Mouse (Mus musculus): ENCODE results near the gene Apoa5.
A peak's percentile ranks its signal among the peaks of the same experiment; 100 is the strongest.

The Apoa5 gene

DNA sequence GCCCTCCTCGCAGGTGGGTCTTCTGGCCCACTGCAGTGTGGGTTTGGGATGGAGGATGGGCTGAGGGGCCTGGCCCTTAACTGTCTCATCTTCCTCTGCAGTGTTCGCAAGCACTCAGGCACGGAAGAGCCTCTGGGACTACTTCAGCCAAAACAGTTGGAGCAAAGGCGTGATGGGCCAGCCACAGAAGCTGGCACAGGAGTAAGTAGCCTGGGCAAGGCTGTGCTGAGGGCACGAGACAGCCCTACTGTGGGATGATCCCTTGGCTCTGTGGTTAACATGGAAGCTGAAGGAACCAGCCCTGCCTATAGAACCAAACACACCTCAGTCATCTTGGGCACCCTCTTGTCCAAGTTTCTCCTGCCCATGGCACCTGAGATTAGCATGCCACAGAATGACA, 692 bp downstream of the Apoa5 start:
- DNase-seq, result no peak

DNA sequence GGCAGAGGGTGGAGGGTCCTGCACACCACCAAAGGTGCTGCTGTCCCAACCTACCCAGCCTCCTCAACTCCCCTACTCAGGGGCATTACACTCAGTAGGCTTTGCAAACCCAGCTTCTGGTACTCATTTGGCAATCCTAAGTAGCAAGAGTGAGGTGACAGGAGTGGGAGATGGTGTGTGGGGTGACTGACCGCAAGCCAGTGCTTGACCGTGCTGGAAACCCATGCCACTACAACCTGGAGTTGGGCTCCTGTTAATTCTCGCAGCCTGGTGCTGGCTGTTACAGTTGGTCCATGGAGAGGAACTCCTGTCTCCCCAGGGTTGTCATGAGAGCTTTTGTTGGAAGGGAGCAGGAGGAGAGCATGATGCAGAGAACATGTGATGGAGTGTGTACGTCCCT, 2.3 kb downstream of the Apoa5 start:
- DNase-seq, result no peak

DNA sequence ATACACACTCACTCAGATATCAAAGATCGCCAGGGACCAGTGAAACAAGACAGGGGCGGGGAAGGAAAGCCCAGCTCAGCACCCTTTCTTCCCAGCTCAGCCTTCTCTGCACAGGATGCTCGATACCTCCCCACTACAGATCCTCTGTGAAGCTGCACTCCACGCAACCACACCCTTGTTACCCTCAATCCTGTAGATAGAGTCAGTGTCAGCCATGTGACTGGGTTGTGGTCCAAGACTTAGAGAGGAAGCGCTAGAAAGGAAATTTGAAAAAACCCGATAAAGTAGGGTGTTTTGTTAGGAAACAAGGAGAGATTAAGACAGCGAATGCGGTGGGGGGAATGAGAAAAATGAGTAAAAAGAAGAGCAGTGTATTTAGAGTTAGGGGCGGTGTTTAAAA, 3.6 kb downstream of the Apoa5 start:
- no peak for DNase-seq

DNA sequence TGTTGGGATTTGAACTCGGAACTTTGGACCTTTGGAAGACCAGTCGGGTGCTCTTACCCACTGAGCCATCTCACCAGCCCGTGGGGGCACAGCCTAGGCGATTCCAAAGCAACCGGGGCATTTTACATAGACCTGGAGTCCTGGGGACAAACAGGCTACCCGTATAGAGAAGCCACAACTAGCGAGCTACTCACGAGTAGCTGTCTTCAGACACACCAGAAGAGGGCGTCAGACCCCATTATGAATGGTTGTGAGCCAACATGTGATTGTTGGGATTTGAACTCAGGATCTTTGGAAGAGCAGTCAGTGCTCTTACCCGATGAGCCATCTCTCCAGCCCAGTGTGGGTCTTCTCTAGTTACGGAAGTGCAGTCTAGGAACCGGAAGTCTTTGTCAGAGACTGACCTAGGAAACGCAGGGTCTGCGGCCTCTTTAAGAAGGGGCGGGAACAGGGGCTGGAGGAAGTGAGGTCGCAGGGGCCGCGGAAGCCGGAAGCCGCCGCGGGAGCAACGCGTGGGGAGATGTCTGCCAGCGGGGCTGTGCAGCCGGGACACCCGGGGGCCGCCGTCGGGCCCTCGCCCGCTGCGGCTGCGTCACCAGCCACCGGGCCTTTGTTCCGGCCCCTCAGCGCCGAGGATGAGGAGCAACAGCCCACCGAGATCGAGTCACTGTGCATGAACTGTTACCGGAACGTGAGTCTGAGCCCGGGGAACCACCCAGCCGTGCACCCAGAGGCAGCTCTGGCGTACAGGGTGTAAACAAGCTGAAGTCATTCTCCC, 4.4 kb downstream of the Apoa5 start, which contains the start of gene Zpr1:
TSS of gene Zpr1 (plus strand) at position 388 of the 778 bp plus-strand sequence.
- DNase-seq, result peak; percentile 90 to 93

DNA sequence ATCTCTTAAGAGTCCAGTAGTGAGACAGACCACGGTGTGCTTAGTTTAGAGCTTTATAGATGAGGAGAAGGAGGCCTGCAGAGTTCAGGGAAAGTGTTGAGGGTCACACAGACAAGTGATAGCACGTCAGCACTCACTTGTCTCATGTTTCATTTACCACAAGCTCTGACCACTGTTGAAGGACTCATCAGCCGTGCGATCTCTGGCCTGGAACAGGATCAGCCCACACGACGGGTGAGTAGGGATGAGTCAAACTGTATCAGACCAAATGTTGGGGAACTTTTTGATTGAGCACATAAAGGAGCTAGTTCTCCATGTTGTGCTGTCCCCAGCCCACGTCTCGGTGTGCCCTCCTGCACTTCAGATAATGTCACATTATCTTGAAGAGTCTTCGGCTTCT, 6.1 kb downstream of the Apoa5 start:
- DNase-seq, result no peak

DNA sequence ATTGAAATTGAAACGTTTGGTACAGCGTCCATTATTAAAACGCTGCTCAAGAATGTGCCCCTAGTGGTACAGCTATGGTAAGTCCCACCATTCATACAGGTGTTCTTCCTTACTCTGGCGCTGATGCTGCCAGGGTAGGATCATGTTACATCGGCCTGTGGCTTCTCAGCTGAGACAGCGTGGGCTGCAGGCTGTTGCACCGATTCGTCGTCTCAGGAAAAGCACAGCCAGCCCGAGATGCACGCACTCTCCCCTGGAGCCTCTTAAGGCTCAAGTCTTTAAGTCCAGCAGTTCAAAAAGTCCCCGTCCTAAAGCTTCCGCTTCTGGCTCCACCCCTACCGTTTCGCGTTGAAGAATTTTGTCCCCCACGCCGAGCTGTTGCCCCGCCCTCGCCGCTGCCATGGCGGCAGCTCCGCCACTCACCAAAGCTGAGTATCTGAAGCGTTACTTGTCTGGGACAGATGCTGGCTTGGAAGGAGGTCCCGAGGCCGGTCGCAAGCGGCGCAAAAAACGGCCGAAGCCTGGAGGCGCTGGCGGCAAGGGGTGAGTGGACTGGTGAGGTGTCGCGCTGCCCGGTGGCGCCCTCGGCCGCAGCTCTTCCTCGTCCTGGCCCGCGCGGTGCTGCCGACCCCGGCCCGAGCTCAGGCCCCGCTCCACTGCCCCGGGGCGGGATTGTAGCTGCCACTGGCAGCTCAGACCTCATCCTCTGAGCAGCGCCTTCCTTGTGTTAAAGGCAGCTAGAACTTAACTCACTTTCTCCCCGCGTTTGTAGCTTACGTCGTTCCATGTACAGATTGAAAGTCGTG, 14.4 kb downstream of the Apoa5 start, which contains the start of gene Bud13:
TSS of gene Bud13 (plus strand) at position 378 of the 806 bp plus-strand sequence.
- DNase-seq, result peak; percentile 94 to 97

DNA sequence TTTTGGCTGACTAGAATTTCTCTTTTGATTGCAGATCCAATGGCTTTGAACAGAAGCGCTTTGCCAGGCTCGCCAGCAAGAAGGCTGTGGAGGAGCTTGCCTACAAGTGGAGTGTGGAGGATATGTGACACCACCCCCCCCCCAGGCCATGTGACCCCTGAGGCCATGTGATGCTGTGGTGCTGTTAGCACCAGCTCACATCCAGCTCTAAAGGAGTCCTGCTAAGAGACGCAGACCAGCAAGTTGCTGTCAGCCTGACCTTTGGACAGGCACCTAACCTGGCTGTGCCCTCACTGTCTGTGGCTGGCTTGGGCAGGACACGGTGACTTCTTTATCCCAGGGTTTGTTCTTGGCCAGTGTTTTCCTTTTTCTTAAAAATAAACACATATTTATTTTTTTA, 29.9 kb downstream of the Apoa5 start:
- DNase-seq, result no peak

DNA sequence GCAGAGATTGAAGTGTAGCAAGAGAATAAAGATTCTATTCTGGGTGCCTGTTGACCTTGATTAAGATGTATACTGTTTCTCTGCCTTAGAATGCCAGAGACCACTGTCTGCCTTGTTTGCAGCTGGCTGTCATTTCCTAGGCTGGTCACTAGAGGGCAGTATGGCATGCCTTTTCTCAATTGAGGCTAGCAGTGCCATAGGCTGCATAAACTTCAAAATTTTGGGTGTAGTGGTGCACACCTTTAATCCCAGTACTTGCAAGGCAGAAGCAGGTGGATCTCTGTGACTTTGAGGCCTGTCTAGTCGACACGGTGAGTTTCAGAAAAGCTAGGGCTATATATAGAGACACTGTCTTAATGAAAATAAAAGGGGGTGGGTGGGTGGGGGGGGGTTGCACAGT, 33.7 kb downstream of the Apoa5 start:
- DNase-seq, result peak in 1 of 2 experiments; percentile 64

DNA sequence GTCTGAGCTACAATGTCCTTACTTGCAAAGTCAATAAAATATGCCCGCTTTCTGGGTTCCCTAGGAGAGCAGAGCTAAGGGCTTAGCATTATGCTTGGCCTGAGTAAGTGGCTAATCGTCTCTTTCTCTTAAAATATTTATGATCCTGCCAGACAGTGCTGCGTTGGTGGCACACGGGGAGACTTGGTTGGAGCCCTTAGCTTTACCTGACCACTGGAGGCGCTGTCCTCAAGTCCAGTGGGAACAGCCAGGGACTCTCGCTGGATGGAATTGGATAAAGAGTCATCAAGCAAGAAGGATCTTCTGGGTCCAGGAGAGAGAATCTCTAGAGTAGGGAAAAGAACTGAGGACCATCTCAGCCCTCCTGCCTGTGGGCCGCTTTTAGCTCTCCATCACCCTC, 40.7 kb downstream of the Apoa5 start:
- no peak for DNase-seq

DNA sequence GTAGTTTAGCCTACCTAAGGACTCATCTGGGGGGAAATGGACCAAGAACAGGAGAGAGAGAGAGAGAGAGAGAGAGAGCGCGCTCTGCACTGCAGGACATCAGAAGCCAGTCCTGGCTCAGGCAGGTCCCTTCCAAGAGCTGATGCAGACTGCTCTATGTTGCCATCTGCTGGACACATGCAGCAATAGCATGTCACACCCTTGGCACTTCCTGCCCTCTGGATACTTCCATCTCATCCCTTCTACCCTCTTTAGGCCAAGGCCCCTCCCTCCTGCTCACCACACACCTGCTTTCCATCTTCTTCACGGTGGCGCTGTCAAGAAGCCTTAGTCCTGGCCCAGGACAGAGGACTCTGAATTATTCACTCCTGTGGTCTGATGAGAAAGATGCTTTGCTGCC, 46.1 kb downstream of the Apoa5 start:
- DNase-seq, result peak; percentile 63 to 75

DNA sequence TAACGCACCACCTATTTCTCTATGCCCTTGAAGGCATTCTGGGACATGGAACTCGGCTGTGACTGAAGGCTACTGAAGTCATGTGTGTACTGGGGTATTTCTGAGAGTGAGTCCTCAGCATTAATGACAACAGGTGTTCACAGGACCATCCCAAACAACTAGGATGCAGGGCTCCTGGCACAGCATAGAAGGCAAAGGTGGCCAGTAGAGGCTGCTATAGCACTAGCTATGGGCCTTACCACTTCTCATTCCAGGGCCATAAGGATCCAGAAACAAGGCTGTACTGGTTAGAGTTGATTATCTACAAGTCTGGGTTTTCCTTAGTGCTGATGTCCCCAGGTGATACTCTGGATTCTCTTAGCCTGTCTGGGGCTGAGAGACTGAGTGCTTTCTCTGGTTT, 46.5 kb downstream of the Apoa5 start:
- no peak for DNase-seq

DNA sequence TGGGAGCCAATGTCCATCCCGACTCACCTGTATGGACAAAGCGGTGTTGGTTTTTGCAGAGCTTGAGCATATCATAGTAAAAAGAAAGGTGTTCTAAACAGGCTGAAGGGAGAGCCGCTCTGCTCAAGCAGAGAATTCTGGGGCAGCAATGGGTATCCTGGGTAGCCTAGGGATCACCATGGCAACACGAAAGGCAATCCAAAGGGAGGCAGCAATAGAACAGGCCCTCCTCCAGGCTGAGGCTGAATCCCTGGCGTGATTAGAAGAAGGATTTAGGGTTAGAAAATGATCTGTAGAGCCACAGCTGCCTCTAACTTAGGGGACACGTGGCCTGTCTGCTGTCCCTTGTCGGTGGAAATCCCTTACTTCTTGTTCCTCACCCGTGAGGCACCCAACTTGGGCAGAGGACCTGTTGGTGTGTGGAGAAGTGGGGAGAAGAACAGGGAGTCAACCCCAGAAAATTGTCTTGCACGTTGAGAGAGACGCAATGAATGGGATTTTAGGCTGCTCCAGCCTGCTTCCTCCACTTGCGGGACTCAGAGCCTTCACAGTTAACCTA, 47.5 kb downstream of the Apoa5 start:
- no peak for DNase-seq

DNA sequence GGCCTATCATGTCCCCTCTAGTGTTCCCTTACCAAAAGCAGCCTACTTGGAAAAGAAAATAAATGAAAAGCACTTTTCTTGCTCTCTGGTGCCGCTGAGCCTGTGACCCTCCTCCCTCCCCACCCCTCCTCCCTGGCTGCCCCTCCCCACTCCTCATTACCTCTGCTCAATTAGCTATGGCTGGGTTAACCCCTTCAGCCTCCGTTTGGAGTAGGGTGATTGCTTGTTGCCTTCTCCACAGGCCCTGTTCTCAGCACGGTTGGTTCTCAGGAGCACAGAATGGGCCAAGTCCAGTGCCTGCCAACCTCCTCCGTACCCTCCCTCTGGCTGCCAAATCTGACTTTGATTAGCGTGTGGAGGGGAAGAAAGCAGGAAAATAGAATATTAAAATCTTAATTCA, 48.0 kb downstream of the Apoa5 start:
- no peak for DNase-seq

DNA sequence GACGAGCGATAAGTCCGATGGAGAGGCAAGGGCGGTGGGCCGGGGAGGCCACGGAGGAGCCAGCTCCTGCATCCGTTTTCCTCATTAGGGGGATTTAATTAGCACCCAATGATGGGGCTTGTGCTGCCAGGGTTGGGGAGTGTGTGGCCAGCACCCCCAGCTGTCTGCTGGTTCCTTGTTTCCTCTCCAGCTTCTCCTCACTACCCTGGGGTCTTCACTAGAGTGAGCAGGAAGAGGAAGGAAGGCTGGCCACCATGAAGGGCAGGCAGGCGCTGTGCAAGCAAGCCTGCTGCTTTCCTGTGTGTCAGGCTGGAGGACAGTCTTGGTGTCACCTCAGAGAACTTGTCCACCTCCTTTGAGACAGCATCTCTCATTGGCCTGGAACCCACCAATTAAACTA, 48.5 kb downstream of the Apoa5 start:
- DNase-seq, result no peak

DNA sequence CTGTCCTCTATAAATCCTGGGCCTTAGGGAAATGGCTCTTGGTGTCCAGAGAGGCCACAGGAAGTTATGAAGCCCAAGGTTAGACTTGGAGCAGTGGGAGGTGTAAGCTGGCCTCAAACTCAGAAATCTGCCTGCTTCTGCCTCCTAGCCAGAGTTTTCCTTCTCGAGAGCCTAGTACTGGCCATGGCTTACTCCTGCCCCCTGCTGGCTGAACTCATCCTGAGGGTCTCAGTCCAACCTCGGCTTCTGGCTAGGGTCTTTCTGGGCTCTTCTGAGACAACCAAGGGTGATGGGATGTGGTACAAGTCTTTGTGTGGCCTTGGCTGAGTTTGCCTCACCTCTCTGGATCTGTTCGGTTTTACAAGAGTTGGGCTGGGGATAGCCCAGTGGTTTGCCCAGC, 49.5 kb downstream of the Apoa5 start:
- no peak for DNase-seq

DNA sequence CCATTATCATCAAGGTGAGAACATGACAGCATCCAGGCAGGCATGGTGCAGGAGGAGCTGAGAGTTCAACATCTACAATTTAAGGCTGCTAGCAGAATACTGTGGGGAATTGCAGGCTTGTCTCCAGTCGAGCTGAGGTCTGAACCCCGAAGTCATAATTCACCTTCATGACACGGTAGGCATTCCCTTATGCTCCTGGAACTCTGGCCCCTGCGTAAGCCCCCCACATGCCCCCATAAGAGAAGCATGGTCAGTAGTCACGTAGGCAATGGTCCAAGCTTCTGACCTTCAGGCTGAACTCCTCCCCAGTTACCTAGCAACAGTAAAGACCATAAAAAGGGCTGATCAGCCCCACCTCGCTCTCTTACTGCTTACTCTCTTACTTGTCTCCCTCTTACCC, 51.5 kb downstream of the Apoa5 start, which contains the start of gene 4931429L15Rik:
TSS of gene 4931429L15Rik (minus strand) at position 101 of the 400 bp plus-strand sequence.
- DNase-seq, result peak in 1 of 2 experiments; percentile 7

DNA sequence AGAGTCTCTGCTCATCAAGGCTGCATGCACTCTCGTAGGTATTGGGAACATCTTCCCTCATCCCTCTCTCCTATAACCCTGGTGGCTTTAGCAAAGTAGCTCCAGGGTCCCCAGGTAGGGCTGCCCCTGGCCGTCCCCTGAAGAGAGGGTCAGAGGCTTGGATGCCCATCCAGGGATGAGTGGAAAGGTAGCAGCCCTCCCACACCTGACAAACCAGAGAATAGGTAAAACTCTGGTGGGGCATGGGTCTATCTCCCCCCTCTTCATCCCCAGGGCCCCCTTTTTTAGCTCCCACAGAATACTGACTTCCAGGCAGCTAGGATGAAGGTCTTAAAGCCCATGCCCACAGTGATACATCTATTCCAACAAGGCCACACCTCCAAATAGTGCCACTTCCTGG, 52.0 kb downstream of the Apoa5 start:
- peak in 1 of 2 experiments; percentile 5 for DNase-seq

Data from lung, postnatal 4 days (tissue).